Mouse (Mus musculus) olfactory bulb, adult 2 months (tissue): Measurements from ENCODE around the gene Ebpl. TPM values are rescaled to one million over a fixed set of nuclear protein-coding genes. Genes with fewer than 3 reads are reported as not detected.

ENCODE experiments used
- H3K27ac ChIP-seq: fragments of 200-500 bp; 2 replicates; pipeline ENCODE4 v1.5.1; 2012; ENCODE audit warnings: low read depth, low read length; ENCODE audit not compliant: insufficient read depth
- H3K4me1 ChIP-seq: fragments of 200-500 bp; 2 replicates; pipeline ENCODE4 v1.6.1; 2012; ENCODE audit warnings: low read length; ENCODE audit not compliant: control insufficient read depth, insufficient read depth
- H3K4me3 ChIP-seq: fragments of 200-500 bp; 2 replicates; pipeline ENCODE4 v1.5.1; 2012; ENCODE audit warnings: mild to moderate bottlenecking, low read depth, low read length, moderate library complexity; ENCODE audit not compliant: insufficient read depth
- CTCF ChIP-seq: fragments of 200-500 bp; IDR thresholded peaks from 2 replicates; pipeline ENCODE4 v1.5.1; 2012; ENCODE audit warnings: low read depth, mild to moderate bottlenecking, low read length, moderate library complexity; ENCODE audit not compliant: insufficient read depth
- POLR2A ChIP-seq: fragments of 200-500 bp; IDR thresholded peaks from 2 replicates; pipeline ENCODE4 v1.6.1; 2012; ENCODE audit warnings: mild to moderate bottlenecking, low read depth, low read length, moderate library complexity; ENCODE audit not compliant: insufficient read depth
- WGBS: fragments of 180-500 bp; shearing (Covaris S2); methylation state at CpG from one replicate; pipeline ENCODE4 v1.1.7; 2018; 5-methylcytosine and 5-hydroxymethylcytosine counted together
- polyA plus RNA-seq: library from polyadenylated mRNA; stranded (reverse); fragments of >200 nt; gene quantifications from 2 replicates; pipeline ENCODE4 v1.2.4, GENCODE M21; 2012; ENCODE audit warnings: low replicate concordance; ENCODE audit not compliant: missing spikeins, insufficient read depth, insufficient read length

Gene Ebpl
- polyA plus RNA-seq, result not detected in 2 replicates

DNA sequence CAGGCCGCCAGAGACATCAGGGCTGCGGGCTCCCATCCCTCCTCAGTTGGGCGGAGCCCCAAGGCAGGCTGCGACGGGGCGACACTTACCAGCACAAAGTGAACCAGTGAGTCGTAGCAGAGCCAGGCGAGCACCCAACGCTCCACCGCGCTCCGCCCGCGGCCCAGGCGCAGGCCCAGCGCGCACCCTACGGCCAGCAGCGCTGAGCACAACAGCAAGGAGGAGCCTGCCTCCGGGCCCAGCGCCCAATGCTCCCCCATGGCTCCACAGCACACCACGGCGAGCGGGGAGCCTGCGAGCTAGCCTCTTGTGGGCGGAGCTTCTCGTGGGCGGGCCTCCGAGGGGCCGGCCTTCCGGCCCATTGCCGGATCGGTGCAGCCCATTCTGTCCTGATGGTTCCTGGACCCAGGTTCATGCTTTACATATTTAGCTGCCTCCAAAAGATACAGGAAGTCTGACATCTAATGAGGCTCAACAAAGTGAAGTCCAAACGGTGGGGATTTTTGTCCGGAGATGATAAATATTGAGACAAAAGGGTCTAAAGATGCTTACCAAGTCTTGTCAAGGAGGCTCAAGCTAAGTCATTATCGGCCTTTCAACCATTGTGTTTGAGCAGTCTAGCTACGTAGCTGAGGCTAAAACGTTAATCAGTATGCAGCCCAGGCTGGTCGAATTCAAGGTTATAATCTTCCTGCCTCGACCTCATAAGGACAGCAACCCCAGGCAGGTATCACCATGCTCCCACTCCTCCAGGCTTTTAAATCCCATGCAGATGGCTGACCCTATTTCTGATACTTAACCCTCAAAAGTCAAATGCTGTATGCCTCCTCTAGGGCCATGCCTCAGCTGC is at the start of gene Ebpl:
Gene Ebpl, minus strand, starts transcription at position 309 of the 850 bp plus-strand sequence.
- peak within 1 kb of the TSS; percentile 64 for H3K4me3 ChIP-seq
- peak within 1 kb of the TSS; percentile 13 for H3K27ac ChIP-seq
- under 1% methylated on average over 40 of the region's 40 CpGs for WGBS
- TF ChIP-seq CTCF, result no peak
- peak; percentile 45; the same call in 1 of the 2 replicates for TF ChIP-seq POLR2A
- no peaks in the 10 kb centered on the region for H3K4me1 ChIP-seq

DNA sequence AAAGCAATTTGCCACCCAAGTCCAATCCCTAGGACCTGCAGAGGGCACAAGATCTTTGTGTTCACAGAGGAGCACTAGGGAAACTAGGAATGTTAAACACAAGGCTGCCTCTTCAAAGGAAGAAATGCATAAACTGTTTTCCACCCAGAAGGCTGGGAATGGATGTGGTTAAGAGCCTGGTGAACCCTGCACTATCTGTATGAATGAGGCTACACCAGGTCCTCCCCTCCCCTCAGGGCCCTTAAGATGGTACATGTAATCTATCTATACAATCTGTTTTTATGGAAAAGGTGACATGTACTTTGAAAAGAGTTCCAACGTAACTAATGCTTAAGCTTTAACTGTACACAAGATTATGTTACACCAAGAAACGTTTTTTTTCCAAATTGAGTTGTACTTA is 49.8 kb upstream of the Ebpl start:
- 50% methylated on average over 2 of the region's 2 CpGs for WGBS
- TF ChIP-seq POLR2A, result no peak
- no peaks in the 10 kb centered on the region; the same call in 1 of the 2 replicates for H3K4me1 ChIP-seq
- H3K27ac ChIP-seq, result no peak overlapping the region
- no peak overlapping the region for H3K4me3 ChIP-seq

DNA sequence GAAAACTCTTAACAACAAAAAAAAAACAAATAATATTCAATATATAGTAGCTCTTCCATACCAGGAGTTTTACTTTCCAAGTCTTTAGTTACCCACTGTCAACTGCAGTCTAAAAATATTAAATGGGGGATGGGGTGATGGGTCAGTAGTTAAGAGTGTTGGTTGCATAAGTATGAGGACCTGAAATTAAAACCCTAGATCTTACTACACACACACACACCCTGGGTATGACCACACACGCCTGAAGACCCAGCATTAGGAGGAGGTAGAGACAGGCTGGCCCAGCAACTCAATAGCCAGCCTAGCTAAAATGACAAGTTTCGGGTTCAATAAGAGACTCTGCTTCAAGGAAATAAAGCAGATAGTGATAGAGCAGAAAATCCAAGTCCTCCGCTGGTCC is 46.8 kb upstream of the Ebpl start:
- Histone ChIP-seq H3K27ac (no peak overlapping the region), H3K4me1 (no peaks in the 10 kb centered on the region; the same call in 1 of the 2 replicates), H3K4me3 (no peak overlapping the region)
- TF ChIP-seq CTCF, result no peak
- 98% methylated on average over 3 of the region's 3 CpGs for WGBS

DNA sequence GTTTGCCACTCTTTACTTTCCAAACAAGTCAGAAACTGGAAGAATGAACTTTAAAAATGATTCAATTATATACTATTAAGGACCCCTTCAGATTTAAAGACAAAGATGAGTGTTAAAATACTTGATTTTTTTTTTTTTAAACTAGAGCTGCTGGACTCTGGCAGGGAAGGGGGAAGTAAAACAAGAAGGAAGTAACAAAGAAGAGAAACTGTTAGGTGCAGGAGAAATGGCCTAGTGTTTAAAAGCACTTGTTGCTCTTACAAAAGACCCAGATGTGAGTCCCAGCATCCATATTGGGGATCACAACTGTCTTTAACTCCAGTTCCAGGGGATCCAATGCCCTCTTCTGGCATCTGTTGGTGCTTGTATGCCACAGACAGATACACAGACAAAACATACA is 45.5 kb upstream of the Ebpl start:
- no peaks in the 10 kb centered on the region; the same call in 1 of the 2 replicates for H3K4me1 ChIP-seq
- no peak overlapping the region for H3K27ac ChIP-seq
- H3K4me3 ChIP-seq, result no peak overlapping the region
- no peak for TF ChIP-seq POLR2A
- no peak for TF ChIP-seq CTCF

DNA sequence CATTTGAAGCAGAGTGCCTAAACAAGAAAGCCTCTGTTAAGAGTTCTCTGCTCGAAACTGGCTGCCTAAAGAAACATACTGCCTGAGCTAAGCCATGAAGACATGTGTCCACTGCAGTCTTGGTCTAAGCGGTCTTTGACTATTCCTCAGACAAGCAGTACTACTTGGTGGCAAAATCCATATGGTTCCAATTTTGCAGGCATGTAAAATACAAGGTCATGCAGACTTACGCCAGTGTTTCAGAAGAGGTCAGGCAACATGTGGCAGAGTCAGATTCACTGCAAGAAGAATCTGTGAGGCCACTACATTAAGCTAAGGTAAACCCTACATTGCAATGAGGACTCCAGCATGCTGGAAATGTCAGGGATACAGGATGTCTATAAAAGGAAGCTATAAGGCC is 44.7 kb upstream of the Ebpl start:
- no peak for TF ChIP-seq POLR2A
- TF ChIP-seq CTCF, result no peak
- no peak overlapping the region for H3K27ac ChIP-seq
- H3K4me1 ChIP-seq, result no peaks in the 10 kb centered on the region; the same call in 1 of the 2 replicates
- no peak overlapping the region for H3K4me3 ChIP-seq
- 93% methylated on average over 3 of the region's 3 CpGs for WGBS

DNA sequence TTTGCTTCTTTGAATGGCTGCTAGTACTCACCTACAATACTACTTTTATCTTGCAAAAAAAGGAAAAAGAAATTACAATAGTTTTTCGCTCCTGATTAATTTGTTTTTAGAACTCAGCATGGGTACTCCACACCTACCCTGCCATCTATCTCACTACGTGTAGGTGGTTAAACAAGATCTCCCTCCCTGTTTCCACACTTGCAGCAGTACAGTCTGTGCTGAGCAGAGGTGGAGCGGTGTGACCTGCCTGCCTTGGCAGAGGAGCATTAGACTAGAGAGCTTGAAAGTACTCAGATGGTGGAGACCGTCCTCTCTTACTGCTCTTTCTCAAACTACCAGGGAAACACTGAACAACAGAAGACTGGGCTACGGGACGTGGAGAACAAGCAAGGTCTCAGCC is 34.5 kb upstream of the Ebpl start:
- WGBS, result 64% methylated on average over 6 of the region's 6 CpGs
- Histone ChIP-seq H3K4me1 (no peaks in the 10 kb centered on the region), H3K27ac (no peak overlapping the region), H3K4me3 (no peak overlapping the region)
- no peak for TF ChIP-seq CTCF
- no peak for TF ChIP-seq POLR2A

DNA sequence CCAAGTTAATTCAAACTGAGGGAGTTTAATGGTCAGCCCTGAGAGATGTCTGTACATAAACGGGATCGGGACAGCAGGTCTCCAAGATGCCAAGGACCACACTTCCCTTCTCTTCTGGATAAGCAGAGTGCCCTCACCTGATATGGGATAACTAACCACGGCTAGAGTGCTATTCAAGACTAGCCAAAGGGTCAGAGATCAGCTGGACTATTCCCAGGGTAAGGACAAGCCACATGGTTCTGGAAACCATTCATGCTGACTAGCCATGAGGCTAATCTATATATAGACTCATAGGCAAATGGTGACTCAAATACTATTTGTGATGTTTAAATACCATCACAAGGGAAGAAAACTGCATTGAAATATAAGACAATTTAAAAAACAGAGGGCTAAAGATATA is 30.3 kb upstream of the Ebpl start:
- Histone ChIP-seq H3K4me1 (no peaks in the 10 kb centered on the region), H3K4me3 (no peak overlapping the region), H3K27ac (no peak overlapping the region)
- TF ChIP-seq CTCF (no peak), POLR2A (no peak)
- 85% methylated on average over 3 of the region's 3 CpGs for WGBS

DNA sequence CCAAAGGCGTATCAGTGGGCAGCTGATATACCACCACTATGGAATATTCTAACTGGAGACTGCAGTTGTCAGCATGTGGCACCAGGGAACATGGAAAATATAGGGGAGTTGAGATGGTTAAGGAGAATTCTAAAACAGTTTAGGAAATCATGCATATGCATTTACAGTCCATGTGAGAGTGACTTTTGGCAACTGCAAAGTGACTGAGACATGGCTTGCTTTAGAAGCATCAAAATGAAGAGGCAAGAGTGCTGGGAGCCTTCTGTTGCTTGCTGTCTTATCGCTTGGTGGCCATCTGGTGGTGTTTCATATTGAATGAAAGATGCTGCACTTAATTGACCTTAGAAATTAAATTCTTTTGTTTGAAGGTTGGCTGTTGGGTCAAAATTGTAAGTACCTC is 7.1 kb upstream of the Ebpl start:
- TF ChIP-seq POLR2A, result no peak
- TF ChIP-seq CTCF, result no peak
- H3K4me1 ChIP-seq, result no peaks in the 10 kb centered on the region
- WGBS, result 85% methylated on average over 2 of the region's 2 CpGs
- H3K27ac ChIP-seq, result no peak overlapping the region
- no peak overlapping the region for H3K4me3 ChIP-seq

DNA sequence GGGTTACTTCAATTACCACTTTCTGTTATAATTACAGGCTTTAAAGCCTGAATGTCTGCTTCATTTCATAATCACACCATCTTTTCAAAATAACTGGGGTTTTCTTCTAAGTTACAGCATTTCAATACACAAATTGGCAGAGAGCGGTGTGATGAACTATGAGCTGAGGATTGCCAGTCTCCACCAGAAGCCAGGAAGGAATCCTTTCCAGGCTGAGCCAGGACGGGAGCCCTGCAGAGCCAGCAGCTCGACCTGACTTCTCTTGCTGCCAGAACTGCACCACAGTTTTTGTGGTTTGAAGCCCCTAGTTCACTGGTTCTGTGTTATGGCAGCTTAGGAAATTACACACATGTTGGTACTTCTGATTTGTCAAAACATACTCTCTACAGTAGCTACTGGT is 4.4 kb upstream of the Ebpl start:
- no peak overlapping the region for H3K4me3 ChIP-seq
- no peaks in the 10 kb centered on the region for H3K4me1 ChIP-seq
- TF ChIP-seq CTCF, result no peak
- TF ChIP-seq POLR2A, result no peak
- no peak overlapping the region for H3K27ac ChIP-seq
- WGBS, result 50% methylated on average over 3 of the region's 3 CpGs

DNA sequence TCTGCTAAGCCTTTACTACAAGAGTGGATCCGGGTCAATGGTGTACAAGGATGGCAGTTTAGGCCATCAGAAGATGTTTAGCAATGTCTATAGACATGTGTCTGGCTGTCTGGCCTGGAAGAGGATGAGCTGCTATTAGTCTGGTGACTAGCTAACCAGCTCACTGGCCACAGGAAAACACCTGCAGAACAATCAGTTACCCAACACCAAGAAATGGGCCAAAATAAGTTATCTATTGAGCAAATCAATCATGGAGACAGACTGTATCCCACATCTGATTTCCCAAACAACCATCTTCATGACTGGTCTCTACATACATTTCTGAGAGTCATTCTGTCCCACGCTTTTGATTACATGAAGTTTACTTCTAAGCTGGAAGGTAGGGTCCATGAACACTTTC is 3.5 kb upstream of the Ebpl start:
- Histone ChIP-seq H3K4me3 (no peak overlapping the region), H3K27ac (no peak overlapping the region), H3K4me1 (no peaks in the 10 kb centered on the region)
- WGBS, result 96% methylated on average over 2 of the region's 2 CpGs
- TF ChIP-seq CTCF, result no peak
- no peak for TF ChIP-seq POLR2A
